ENCODE assay signal across 8 mouse cellular contexts in genomic region chr11:60352559-60353411, GRCm38 (mm10). TPM values are rescaled to one million over a fixed set of nuclear protein-coding genes. Genes with fewer than 3 reads are reported as not detected.
A peak's percentile ranks its signal among the peaks of the same experiment; 100 is the strongest.
DNase-seq lines count a peak whose midpoint lies in the region; ATAC-seq and TF ChIP-seq lines count a peak whose summit lies in the region.

Tom1l2 (minus strand) TSS chr11:60352905.
Drc3 (plus strand) TSS chr11:60353329.

- peaks cover 1% of the 10 kb centered on the region; the same call in 1 of the 2 replicates for H3K4me1 ChIP-seq in bone marrow, adult 2 months (ENCODE audit: control insufficient read depth, insufficient read depth, low read length)
- peaks cover 19% of the 10 kb centered on the region for H3K4me1 ChIP-seq in embryonic facial prominence, embryonic 15.5 days
- H3K4me1 ChIP-seq in limb, embryonic 14.5 days (ENCODE audit: control insufficient read depth, insufficient read depth, low read length) = peaks cover 11% of the 10 kb centered on the region
- H3K4me1 ChIP-seq in midbrain, postnatal 0 days (ENCODE audit: insufficient read depth, low read length) = peaks cover 8% of the 10 kb centered on the region; the same call in 1 of the 2 replicates

- H3K36me3 ChIP-seq in embryonic facial prominence, embryonic 15.5 days = no peaks in the 10 kb centered on the region
- H3K36me3 ChIP-seq in limb, embryonic 14.5 days (ENCODE audit: control insufficient read depth, insufficient read depth, low read length) = no peaks in the 10 kb centered on the region
- no peaks in the 10 kb centered on the region for H3K36me3 ChIP-seq in midbrain, postnatal 0 days (ENCODE audit: insufficient read depth, low read length)

- H3K27ac ChIP-seq in bone marrow, adult 2 months (ENCODE audit: control insufficient read depth, insufficient read depth, low read depth, low read length, poor library complexity) = peak within 1 kb of the TSS; percentile 60
- peak within 1 kb of the TSS; percentile 71 for H3K27ac ChIP-seq in embryonic facial prominence, embryonic 15.5 days (replicated peaks)
- peak within 1 kb of the TSS; percentile 19; the same call in 1 of the 2 replicates for H3K27ac ChIP-seq in limb, embryonic 14.5 days (replicated peaks; ENCODE audit: low read depth, low read length)
- H3K27ac ChIP-seq in midbrain, postnatal 0 days (ENCODE audit: low read depth, low read length) = peak within 1 kb of the TSS; percentile 57

- H3K9ac ChIP-seq in embryonic facial prominence, embryonic 15.5 days = peak within 1 kb of the TSS; percentile 59
- H3K9ac ChIP-seq in limb, embryonic 14.5 days (ENCODE audit: low read depth, low read length, severe bottlenecking) = peak within 1 kb of the TSS; percentile 63
- peak within 1 kb of the TSS; percentile 55 for H3K9ac ChIP-seq in midbrain, postnatal 0 days (replicated peaks; ENCODE audit: low read length, poor library complexity, severe bottlenecking)

- H3K4me3 ChIP-seq in bone marrow, adult 2 months (replicated peaks; ENCODE audit: control insufficient read depth, low read depth, low read length) = peak within 1 kb of the TSS; percentile 79
- H3K4me3 ChIP-seq in embryonic facial prominence, embryonic 15.5 days (replicated peaks) = peak within 1 kb of the TSS; percentile 81
- peak within 1 kb of the TSS; percentile 69 for H3K4me3 ChIP-seq in limb, embryonic 14.5 days (replicated peaks; ENCODE audit: low read length)
- peak within 1 kb of the TSS; percentile 52 for H3K4me3 ChIP-seq in midbrain, postnatal 0 days (ENCODE audit: low read depth, low read length)

- H3K9me3 ChIP-seq in embryonic facial prominence, embryonic 15.5 days (replicated peaks) = no peaks in the 10 kb centered on the region
- no peaks in the 10 kb centered on the region for H3K9me3 ChIP-seq in limb, embryonic 14.5 days (ENCODE audit: control insufficient read depth, low read length)
- no peaks in the 10 kb centered on the region for H3K9me3 ChIP-seq in midbrain, postnatal 0 days (ENCODE audit: low read length)

- ATAC-seq in embryonic facial prominence, embryonic 15.5 days (ENCODE audit: insufficient number of reproducible peaks, low FRiP score, low TSS enrichment, low read depth) = peak; percentile 100
- ATAC-seq in limb, embryonic 14.5 days (ENCODE audit: low FRiP score, low read depth) = peak; percentile 100
- ATAC-seq in midbrain, postnatal 0 days (ENCODE audit: low FRiP score) = peak; percentile 100

- no peaks in the 10 kb centered on the region for H3K27me3 ChIP-seq in embryonic facial prominence, embryonic 15.5 days
- H3K27me3 ChIP-seq in limb, embryonic 14.5 days (ENCODE audit: control insufficient read depth, insufficient read depth, low read length) = no peaks in the 10 kb centered on the region
- no peaks in the 10 kb centered on the region for H3K27me3 ChIP-seq in midbrain, postnatal 0 days (ENCODE audit: insufficient read depth, low read length)

- peak; percentile 66; the same call in 1 of the 2 replicates for TF ChIP-seq POLR2A in bone marrow, adult 2 months (IDR thresholded peaks at IDR 0.05; ENCODE audit: borderline replicate concordance, control insufficient read depth, low read depth, low read length)
- no peak for TF ChIP-seq POLR2A in limb, embryonic 14.5 days (IDR thresholded peaks at IDR 0.05; ENCODE audit: borderline replicate concordance, extremely low read depth, insufficient read depth, insufficient read length)

- WGBS in bone marrow, adult 2 months = under 1% methylated on average over 57 of the region's 57 CpGs
- under 1% methylated on average over 57 of the region's 57 CpGs for whole genome bisulfite sequencing in embryonic facial prominence, embryonic 15.5 days
- WGBS in limb, embryonic 14.5 days = under 1% methylated on average over 53 of the region's 57 CpGs
- under 1% methylated on average over 57 of the region's 57 CpGs for WGBS in midbrain, postnatal 0 days

- no peak for TF ChIP-seq CTCF in bone marrow, adult 2 months (IDR thresholded peaks at IDR 0.05; ENCODE audit: control insufficient read depth, insufficient read depth, low read length)
- TF ChIP-seq CTCF in midbrain, postnatal 0 days (IDR thresholded peaks at IDR 0.05) = no peak

- DNase-seq in 416B (ENCODE audit: low read depth) = peak; percentile 100
- DNase-seq in heart, adult 8-10 months (ENCODE audit: low spot score) = peak; percentile 100
- peak; percentile 100 for DNase-seq in kidney, adult 9 months
- DNase-seq in limb, embryonic 14.5 days (ENCODE audit: low spot score) = peak; percentile 100
- peak; percentile 100 for DNase-seq in midbrain, postnatal 0 days (ENCODE audit: low spot score)
- DNase-seq in spleen, postnatal 14 days (ENCODE audit: low spot score in 2 of 2) = peak; percentile 95 to 96

- H3K4me2 ChIP-seq in embryonic facial prominence, embryonic 15.5 days (replicated peaks) = peak within 1 kb of the TSS; percentile 78
- H3K4me2 ChIP-seq in limb, embryonic 14.5 days (replicated peaks; ENCODE audit: low read depth, low read length, severe bottlenecking) = peak within 1 kb of the TSS; percentile 88
- peak within 1 kb of the TSS; percentile 90 for H3K4me2 ChIP-seq in midbrain, postnatal 0 days (ENCODE audit: low read depth, low read length, poor library complexity, severe bottlenecking)

RNA-seq across cellular contexts. Expression of gene Tom1l2, which starts in this region (rescaled TPM):
- 5.5 and 14.1 TPM in 2 replicates for polyA plus RNA-seq in bone marrow, adult 2 months (2011; ENCODE audit: insufficient read depth, insufficient read length, low replicate concordance, missing spikeins)
- 34.1 and 36.7 TPM in 2 replicates for polyA plus RNA-seq in embryonic facial prominence, embryonic 15.5 days (2015; fragmentation: Nextera tagmentation; extraction: Ambion mirVana)
- total RNA-seq in heart, adult 8-10 months (2022) = 100 to 1,000 TPM; 121 to 134 (median 127) TPM
- polyA plus RNA-seq in limb, embryonic 14.5 days (2012; rRNA removed) = 36.0 and 49.8 TPM in 2 replicates
- 21.5 and 22.4 TPM in 2 replicates for polyA plus RNA-seq in limb, embryonic 14.5 days (2014; fragmentation: Nextera tagmentation; extraction: Ambion mirVana)
- 108 and 120 TPM in 2 replicates for total RNA-seq in midbrain, postnatal 0 days (2014; rRNA removed)
- 49.4 and 51.6 TPM in 2 replicates for polyA plus RNA-seq in midbrain, postnatal 0 days (2015; fragmentation: Nextera tagmentation; extraction: Ambion mirVana)

RNA-seq across cellular contexts. Expression of gene Drc3, which starts in this region (rescaled TPM):
- polyA plus RNA-seq in bone marrow, adult 2 months (2011; ENCODE audit: insufficient read depth, insufficient read length, low replicate concordance, missing spikeins) = not detected in 2 replicates
- 10.5 and 20.0 TPM in 2 replicates for polyA plus RNA-seq in embryonic facial prominence, embryonic 15.5 days (2015; fragmentation: Nextera tagmentation; extraction: Ambion mirVana)
- 1 to 10 TPM; 2.3 to 3.4 (median 2.7) TPM for total RNA-seq in heart, adult 8-10 months (2022)
- polyA plus RNA-seq in limb, embryonic 14.5 days (2012; rRNA removed) = 1.9 and 2.5 TPM in 2 replicates
- polyA plus RNA-seq in limb, embryonic 14.5 days (2014; fragmentation: Nextera tagmentation; extraction: Ambion mirVana) = 1.3 and 2.9 TPM in 2 replicates
- total RNA-seq in midbrain, postnatal 0 days (2014; rRNA removed) = 9.2 and 14.1 TPM in 2 replicates
- polyA plus RNA-seq in midbrain, postnatal 0 days (2015; fragmentation: Nextera tagmentation; extraction: Ambion mirVana) = 7.1 and 8.6 TPM in 2 replicates

Comparison
In these comparisons a context has a peak if more than half of its experiments do, and no peak if none do; other contexts are left out.
1. Peak in every context shown above with its lines: DNase-seq, ATAC-seq, H3K4me3 ChIP-seq and H3K27ac ChIP-seq.
2. H3K27ac ChIP-seq: peak in every context shown above with its lines; median percentile 71 in embryonic facial prominence, embryonic 15.5 days; 60 in bone marrow, adult 2 months; 57 in midbrain, postnatal 0 days; 19 in limb, embryonic 14.5 days.